In genomic region chr3:142233606-142234465, GRCm38 (mm10) we compare ENCODE assay signal across 30 mouse cellular contexts.
DNase-seq lines count a peak whose midpoint lies in the region; ATAC-seq and TF ChIP-seq lines count a peak whose summit lies in the region.
"Had no signal": no experiment of that assay in that cellular context is flagged by ENCODE, and none has a peak within 500 bp of the region (broad histone marks: within the 10 kb centered on the region; RNA-seq: fewer than 3 reads in every experiment).

No protein-coding gene starts in this region.

- H3K27me3 ChIP-seq in forebrain, embryonic 13.5 days: no peaks in the 10 kb centered on the region
- H3K27me3 ChIP-seq in forebrain, embryonic 10.5 days (ENCODE audit: poor library complexity, severe bottlenecking): no peaks in the 10 kb centered on the region
- H3K27me3 ChIP-seq in forebrain, embryonic 14.5 days (replicated peaks; ENCODE audit: control insufficient read depth, insufficient read depth, low read length): no peaks in the 10 kb centered on the region
- H3K27me3 ChIP-seq in limb, embryonic 10.5 days (ENCODE audit: low read depth, poor library complexity, severe bottlenecking): peaks cover 84% of the 10 kb centered on the region
- H3K27me3 ChIP-seq in myocyte (ENCODE audit: control insufficient read depth, insufficient read depth, insufficient read length): no peaks in the 10 kb centered on the region
- H3K27me3 ChIP-seq: embryonic facial prominence, embryonic 12.5 days; hindbrain, embryonic 12.5 days; midbrain, embryonic 15.5 days; stomach, embryonic 15.5 days had no signal

- H3K9ac ChIP-seq in forebrain, embryonic 13.5 days: no peak overlapping the region
- H3K9ac ChIP-seq in forebrain, embryonic 14.5 days (ENCODE audit: low read length): no peak overlapping the region
- H3K9ac ChIP-seq: embryonic facial prominence, embryonic 12.5 days; hindbrain, embryonic 12.5 days; liver, embryonic 14.5 days; midbrain, embryonic 15.5 days; stomach, embryonic 15.5 days had no signal

- peak; percentile 70 for ATAC-seq in forebrain, embryonic 13.5 days
- ATAC-seq in forebrain, embryonic 14.5 days: peak; percentile 68
- ATAC-seq: CD4-positive, CD25-positive, alpha-beta regulatory T cell, adult 4 months; intestine, postnatal 0 days; midbrain, embryonic 15.5 days had no signal

- intact Hi-C loops in left cerebral cortex, postnatal 25 days (cut with DNase I): no loop called here

- no peak for DNase-seq in forebrain, embryonic 10.5 days (ENCODE audit: extremely low spot score, low spot score)
- DNase-seq in forebrain, embryonic 14.5 days (ENCODE audit: low spot score): peak; percentile 61
- peak; percentile 29 for DNase-seq in limb, embryonic 10.5 days (ENCODE audit: low spot score)
- DNase-seq in kidney, postnatal 14 days: no peak
- no peak for DNase-seq in left cerebral cortex, postnatal 25 days (ENCODE audit: low spot score in 2 of 2)
- DNase-seq: adrenal gland, postnatal 14 days; cerebellum, adult 18-20 months; cerebellum, postnatal 14 days; gastrocnemius, postnatal 14 days; heart, adult 18-20 months; heart, postnatal 36 days; kidney, adult 9 months; kidney, postnatal 10 days; liver; lung, adult 2 months; lung, postnatal 10 days; retina, postnatal 1 day; right cerebral cortex, postnatal 25 days had no signal

- no peaks in the 10 kb centered on the region for H3K9me3 ChIP-seq in forebrain, embryonic 13.5 days (replicated peaks)
- H3K9me3 ChIP-seq in forebrain, embryonic 10.5 days: no peaks in the 10 kb centered on the region
- H3K9me3 ChIP-seq in forebrain, embryonic 14.5 days (replicated peaks; ENCODE audit: control insufficient read depth, low read length): no peaks in the 10 kb centered on the region
- H3K9me3 ChIP-seq in limb, embryonic 10.5 days (replicated peaks): no peaks in the 10 kb centered on the region
- H3K9me3 ChIP-seq: embryonic facial prominence, embryonic 12.5 days; hindbrain, embryonic 12.5 days; midbrain, embryonic 10.5 days; midbrain, embryonic 15.5 days; stomach, embryonic 15.5 days had no signal

- H3K79me2 ChIP-seq in myocyte (ENCODE audit: control insufficient read depth, insufficient read depth): no peaks in the 10 kb centered on the region

- H3ac ChIP-seq in myocyte (ENCODE audit: control insufficient read depth, insufficient read length): no peak overlapping the region

- no peaks in the 10 kb centered on the region for H3K36me3 ChIP-seq in forebrain, embryonic 13.5 days (ENCODE audit: poor library complexity, severe bottlenecking)
- H3K36me3 ChIP-seq in forebrain, embryonic 10.5 days (replicated peaks): no peaks in the 10 kb centered on the region
- no peaks in the 10 kb centered on the region for H3K36me3 ChIP-seq in forebrain, embryonic 14.5 days (ENCODE audit: control insufficient read depth, insufficient read depth, low read length)
- H3K36me3 ChIP-seq in limb, embryonic 10.5 days: no peaks in the 10 kb centered on the region
- H3K36me3 ChIP-seq in myocyte (ENCODE audit: control insufficient read depth, insufficient read depth): peaks cover under 1% of the 10 kb centered on the region
- H3K36me3 ChIP-seq: embryonic facial prominence, embryonic 12.5 days; hindbrain, embryonic 12.5 days; midbrain, embryonic 10.5 days; midbrain, embryonic 15.5 days; stomach, embryonic 15.5 days had no signal

- WGBS in forebrain, embryonic 13.5 days: 76% methylated on average over 16 of the region's 16 CpGs
- WGBS in forebrain, embryonic 10.5 days: 91% methylated on average over 16 of the region's 16 CpGs
- 71% methylated on average over 16 of the region's 16 CpGs for WGBS in forebrain, embryonic 14.5 days
- WGBS in limb, embryonic 10.5 days: 73% methylated on average over 16 of the region's 16 CpGs

- no peak for TF ChIP-seq POLR2A in myocyte (IDR thresholded peaks at IDR 0.05; ENCODE audit: insufficient read length, low read depth)

- peaks cover 19% of the 10 kb centered on the region for H3K4me1 ChIP-seq in forebrain, embryonic 13.5 days
- H3K4me1 ChIP-seq in forebrain, embryonic 10.5 days: peaks cover 15% of the 10 kb centered on the region
- peaks cover 3% of the 10 kb centered on the region; the same call in 1 of the 2 replicates for H3K4me1 ChIP-seq in forebrain, embryonic 14.5 days (ENCODE audit: control insufficient read depth, insufficient read depth, low read length)
- H3K4me1 ChIP-seq in limb, embryonic 10.5 days: peaks cover 35% of the 10 kb centered on the region
- H3K4me1 ChIP-seq: hindbrain, embryonic 12.5 days; midbrain, embryonic 10.5 days; midbrain, embryonic 15.5 days; stomach, embryonic 15.5 days had no signal

- no peak overlapping the region for H3K4me2 ChIP-seq in forebrain, embryonic 13.5 days
- H3K4me2 ChIP-seq in forebrain, embryonic 14.5 days (ENCODE audit: low read length): no peak overlapping the region
- no peak overlapping the region for H3K4me2 ChIP-seq in myocyte (ENCODE audit: low read depth)
- H3K4me2 ChIP-seq: embryonic facial prominence, embryonic 12.5 days; heart, embryonic 11.5 days; hindbrain, embryonic 12.5 days; midbrain, embryonic 15.5 days; stomach, embryonic 15.5 days had no signal

- H3K27ac ChIP-seq in forebrain, embryonic 13.5 days: no peak overlapping the region
- no peak overlapping the region for H3K27ac ChIP-seq in forebrain, embryonic 10.5 days
- no peak overlapping the region; the same call in 1 of the 2 replicates for H3K27ac ChIP-seq in forebrain, embryonic 14.5 days (ENCODE audit: low read depth, low read length)
- H3K27ac ChIP-seq in limb, embryonic 10.5 days: no peak overlapping the region
- H3K27ac ChIP-seq: embryonic facial prominence, embryonic 12.5 days; hindbrain, embryonic 12.5 days; liver, embryonic 14.5 days; macrophage; midbrain, embryonic 10.5 days; midbrain, embryonic 15.5 days; stomach, embryonic 15.5 days had no signal

- no peak overlapping the region for H3K4me3 ChIP-seq in forebrain, embryonic 13.5 days
- H3K4me3 ChIP-seq in forebrain, embryonic 10.5 days: no peak overlapping the region
- H3K4me3 ChIP-seq in forebrain, embryonic 14.5 days (ENCODE audit: low read depth, low read length): no peak overlapping the region
- H3K4me3 ChIP-seq in limb, embryonic 10.5 days: no peak overlapping the region
- no peak overlapping the region for H3K4me3 ChIP-seq in myocyte
- H3K4me3 ChIP-seq: embryonic facial prominence, embryonic 12.5 days; hindbrain, embryonic 12.5 days; midbrain, embryonic 10.5 days; midbrain, embryonic 15.5 days; stomach, embryonic 15.5 days had no signal

TF ChIP-seq in myocyte, 11 proteins besides CTCF, POLR2A, EP300 and RAD21:
- TF ChIP-seq REST (IDR thresholded peaks at IDR 0.05; ENCODE audit: insufficient read depth, insufficient read length) (no peak), MYOG (IDR thresholded peaks at IDR 0.05; ENCODE audit: control insufficient read depth in 1 of 3, insufficient read depth in 1 of 3, insufficient read length in 2 of 3, low read depth in 2 of 3) (peak in 1 of 3 experiments; percentile 15), MYOD1 (IDR thresholded peaks at IDR 0.05; ENCODE audit: control insufficient read depth in 1 of 3, insufficient read length in 2 of 3, low read depth in 2 of 3) (peak in 2 of 3 experiments; percentile 19 to 22)
TF ChIP-seq in myocyte: peak in this region for 2.

Comparison
In these comparisons a context has a peak if more than half of its experiments do, and no peak if none do; other contexts are left out.
1. DNase-seq: peak in forebrain, embryonic 14.5 days (single experiment) and limb, embryonic 10.5 days (single experiment); none in forebrain, embryonic 10.5 days (single experiment), kidney, postnatal 14 days (single experiment) and left cerebral cortex, postnatal 25 days (0 of 2).